Mouse (Mus musculus) gastrocnemius, postnatal 4 days (tissue): ENCODE results near the gene Myl12a. TPM values are rescaled to one million over a fixed set of nuclear protein-coding genes. Genes with fewer than 3 reads are reported as not detected.
A peak's percentile ranks its signal among the peaks of the same experiment; 100 is the strongest.

ENCODE experiments used
- DNase-seq, 2 experiments: peaks; one replicate each; pipeline ENCODE4 v3.0.0; 2021 to 2022; ENCODE audit warnings: low spot score in 2 of 2, mixed read lengths in 2 of 2
- total RNA-seq, 2 experiments: library from RNA; stranded (reverse); gene quantifications; 2 replicates each; pipeline ENCODE4 v1.2.3; 2021

Myl12a gene
- total RNA-seq, 2 experiments from 2014 or later = 712 to 757 TPM

DNA sequence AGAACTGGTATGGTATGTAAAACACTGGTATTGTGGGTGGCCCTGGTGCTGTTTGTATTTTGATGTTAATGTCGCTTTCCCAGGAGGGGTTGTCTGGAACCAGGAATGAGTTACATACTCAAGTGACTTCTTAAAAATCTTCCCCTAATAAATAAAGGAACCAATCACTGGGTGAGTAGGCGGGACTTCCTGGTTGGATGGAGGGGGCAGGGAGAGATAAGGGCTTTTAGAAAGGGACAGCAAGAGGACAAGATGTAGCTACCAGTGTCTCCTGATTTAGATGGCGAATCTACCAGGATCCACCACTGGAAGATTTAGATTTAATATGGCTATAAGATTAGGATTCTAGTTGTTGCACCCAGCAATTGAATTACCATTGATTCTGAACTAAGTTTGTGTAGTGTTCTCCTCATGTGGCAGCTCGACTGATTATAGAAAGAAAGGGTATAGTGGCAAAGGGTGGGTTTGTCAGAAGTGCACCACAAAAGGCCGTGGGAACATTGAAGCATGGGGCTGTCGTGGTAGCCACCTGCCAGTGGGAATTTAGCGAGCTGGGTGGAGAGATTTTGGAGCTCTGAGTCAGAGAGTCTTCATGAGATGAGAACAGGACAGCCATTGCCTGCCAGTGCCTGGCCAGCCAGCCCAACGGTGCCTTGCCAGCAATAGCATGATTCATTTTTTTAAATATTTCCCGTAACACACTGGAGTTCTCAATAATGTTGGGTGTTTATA, 9.4 kb upstream of the Myl12a start:
- no peak for DNase-seq

DNA sequence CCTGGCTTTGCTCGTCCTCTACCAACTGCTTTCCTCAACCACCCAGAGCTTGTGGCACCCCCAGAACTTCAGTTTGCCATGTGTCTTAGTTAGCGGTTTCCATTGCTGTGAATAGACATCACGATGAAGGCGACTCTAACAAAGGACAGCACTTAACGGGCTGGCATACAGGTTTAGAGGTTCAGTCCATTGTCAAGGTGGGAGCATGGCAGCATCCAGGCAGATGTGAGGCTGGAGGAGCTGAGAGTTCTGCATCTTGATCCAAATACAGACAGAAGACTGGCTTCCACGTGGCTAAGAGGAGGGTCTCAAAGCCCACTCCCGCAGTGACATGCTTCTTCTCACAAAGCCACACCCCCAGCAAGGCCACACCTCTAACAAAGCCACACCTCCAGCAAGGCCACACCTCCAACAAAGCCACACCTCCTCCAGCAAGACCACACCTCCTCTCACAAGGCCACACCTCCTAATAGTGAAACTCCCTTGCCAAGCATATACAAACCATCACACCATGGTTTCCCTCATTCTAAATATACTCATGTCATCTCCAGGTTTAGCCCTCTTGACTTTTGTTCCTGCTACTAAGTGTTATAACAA, 8.1 kb upstream of the Myl12a start:
- DNase-seq = no peak

DNA sequence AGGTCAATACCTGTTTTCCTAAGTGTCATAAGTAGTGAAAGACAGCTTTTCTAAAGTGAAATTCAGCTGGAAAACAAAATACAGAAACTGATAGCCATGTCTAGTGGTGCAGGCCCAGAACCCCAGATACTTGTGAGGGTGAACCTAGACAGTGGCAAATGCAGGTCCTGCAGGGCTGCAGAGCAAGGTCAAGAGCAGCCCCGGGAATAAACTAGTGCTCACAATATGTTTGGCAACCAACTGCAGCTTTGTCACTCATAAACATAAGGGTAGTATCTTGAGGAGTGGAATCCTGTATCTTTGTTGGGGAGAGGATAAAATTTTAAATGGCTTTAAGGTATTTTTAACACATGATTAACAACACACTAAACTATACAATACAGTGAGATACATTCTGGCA, 7.1 kb upstream of the Myl12a start:
- DNase-seq = no peak

DNA sequence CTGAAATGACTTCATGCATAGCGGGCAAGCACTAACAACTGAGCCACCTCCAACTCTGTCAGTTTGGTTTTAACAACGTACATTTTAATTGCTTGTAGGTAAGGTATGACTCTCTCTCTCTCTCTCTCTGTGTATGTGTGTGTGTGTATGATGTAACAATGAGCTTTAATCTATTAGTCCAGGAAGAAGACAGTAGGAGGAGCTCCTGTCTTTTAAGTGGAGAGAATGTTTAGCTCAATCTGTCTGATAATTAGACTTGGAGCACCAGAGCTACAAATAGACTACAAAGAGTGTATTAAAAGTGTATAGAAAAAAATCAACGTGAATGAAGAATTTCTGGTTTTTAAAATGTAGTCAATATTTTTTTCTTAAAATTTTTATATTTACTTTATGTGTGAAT, 6.0 kb upstream of the Myl12a start:
- DNase-seq = no peak

DNA sequence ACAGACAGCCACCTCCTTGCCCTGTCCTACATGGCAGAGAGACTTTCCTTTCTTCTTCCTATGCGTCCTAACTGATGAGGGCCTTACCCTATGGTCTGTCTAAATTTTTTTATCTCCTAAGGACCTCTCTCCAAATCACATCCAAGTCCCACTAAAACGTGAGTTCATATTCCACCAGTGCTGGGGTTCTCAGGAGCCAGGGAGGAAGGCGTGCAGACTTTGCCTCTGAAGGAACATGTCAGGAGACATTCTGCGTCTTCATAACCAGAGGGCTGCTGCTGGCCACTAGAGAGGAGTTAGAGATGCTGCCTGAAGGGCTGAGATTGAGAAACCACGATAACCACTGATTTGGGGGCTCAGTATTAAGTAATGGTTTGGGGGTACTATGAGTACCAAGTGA, 4.3 kb upstream of the Myl12a start:
- DNase-seq = no peak

DNA sequence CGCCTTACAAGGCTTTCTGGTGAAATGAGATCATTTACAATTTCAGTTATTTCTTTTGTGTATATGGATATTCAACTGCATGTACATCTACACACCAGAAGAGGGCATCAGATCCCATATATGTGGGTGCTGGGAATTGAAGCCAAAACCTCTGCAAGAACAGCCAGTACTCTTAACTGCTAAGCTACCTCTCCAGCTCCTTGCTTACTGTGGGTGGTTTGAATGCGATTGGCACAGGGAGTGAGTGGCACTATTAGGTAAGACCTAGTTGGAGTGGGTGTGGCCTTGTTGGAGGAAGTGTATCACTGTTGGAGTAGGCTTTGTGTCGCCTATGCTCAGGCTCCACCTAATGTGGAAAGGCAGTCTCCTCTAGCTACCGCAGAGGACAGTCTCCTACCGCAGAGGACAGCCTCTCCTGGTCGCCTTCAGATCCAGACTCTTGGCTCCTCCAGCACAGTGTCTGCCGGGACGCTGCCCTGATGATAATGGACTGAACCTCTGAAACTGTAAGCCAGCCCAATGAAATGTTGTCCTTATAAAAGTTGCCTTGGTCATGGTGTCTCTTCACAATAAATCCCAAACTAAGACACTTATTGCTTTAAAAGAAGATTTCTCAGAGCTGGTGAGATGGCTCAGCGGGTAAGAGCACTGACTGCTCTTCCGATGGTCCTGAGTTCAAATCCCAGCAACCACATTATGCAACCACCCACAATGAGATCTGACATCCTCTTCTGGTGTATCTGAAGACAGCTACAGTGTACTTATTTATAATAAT, 1.7 kb upstream of the Myl12a start:
- no peak for DNase-seq

DNA sequence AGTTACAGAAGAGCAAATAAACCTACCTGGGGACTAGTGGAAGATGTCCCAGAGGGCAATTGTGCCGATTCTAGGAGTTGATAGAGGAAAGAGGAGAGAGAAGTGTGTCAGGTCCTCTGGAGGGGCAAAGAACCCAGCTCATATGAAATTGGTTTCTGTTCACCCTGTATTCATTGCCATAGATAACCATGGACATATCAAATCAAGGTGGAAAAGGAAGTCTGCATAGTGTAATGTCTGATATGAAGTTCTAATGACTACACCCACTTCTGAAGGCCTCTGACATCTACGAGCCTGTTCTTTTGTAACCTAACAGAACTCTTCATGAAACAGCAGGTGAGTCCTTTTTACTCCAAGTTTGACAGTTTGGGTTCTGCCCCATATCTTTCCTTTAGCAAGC, 1.0 kb upstream of the Myl12a start:
- no peak for DNase-seq

DNA sequence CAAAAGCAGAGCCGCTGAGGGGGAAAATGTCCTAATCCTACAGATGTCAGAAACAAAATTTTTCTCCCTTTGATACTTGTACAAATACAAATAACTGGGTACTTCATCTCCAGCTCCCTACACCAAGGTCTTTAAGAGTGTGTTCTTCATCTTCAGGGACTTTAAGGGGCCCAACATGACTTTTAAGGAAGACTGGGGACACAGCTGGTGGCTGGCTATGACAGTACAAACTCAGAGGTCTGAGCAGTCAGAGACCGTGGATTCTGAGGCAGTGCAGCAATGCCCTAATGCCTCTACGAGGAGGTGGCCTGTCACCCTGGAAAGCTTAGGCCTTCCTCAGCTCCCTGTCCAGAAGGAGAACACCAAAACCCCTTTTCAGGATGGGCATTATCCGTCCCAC, 434 bp upstream of the Myl12a start:
- DNase-seq = no peak

DNA sequence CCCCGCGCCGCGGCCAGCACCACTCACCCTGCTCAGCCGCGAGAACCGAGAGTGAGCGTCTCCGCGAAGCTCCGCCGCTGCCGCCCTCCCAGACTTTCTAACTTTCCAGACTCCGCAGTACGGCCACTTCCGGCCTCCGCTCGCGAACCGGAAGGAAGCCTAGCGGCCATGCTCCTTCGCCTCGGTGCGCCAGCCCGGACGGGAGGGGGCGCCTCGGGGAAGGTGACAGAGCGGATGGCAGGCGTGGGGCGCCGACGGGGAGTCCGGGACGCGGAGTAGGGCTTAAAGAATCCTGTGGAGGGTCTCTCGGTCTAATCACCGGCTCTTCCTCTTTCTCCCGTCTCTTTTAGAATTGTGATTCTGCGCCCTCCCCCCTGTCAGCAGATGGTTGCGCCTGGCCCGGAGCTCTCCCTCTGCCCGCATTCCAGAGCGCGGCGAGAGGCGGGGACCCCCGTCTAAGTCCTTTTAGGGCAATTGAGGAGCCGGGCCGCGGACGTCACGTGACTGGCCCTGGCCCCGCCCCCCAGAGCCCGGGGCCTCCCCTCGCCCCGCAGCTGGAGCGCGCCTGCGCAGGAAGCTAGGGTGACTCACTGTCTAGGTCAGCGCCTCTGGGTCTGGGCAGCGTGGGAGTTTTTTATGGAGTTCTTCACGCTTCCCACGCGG, 466 bp downstream of the Myl12a start, which contains the start of gene Myom1:
Gene Myom1 (plus strand): TSS at position 553 of the 663 bp plus-strand sequence.
- peak; percentile 100 for DNase-seq

DNA sequence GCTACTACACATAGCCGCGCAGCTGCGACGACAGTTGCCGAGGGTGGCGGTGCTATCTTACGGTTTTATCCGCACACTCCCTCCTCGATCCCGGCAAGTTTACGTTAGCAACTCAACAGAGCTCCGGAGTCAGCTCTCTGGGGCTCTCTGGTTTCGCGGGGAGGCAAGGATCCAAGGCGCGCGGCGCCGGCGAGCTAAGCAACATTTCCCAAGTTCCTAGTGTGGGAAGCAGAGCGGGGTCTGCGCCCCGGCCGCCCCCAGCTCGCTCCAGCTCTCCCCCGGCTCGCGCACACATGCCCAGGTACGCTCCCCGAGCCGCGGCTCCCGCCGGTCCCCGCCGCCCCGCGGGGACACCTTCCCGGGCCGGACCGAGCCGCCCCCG, 988 bp downstream of the Myl12a start:
- peak; percentile 53 to 74 for DNase-seq

DNA sequence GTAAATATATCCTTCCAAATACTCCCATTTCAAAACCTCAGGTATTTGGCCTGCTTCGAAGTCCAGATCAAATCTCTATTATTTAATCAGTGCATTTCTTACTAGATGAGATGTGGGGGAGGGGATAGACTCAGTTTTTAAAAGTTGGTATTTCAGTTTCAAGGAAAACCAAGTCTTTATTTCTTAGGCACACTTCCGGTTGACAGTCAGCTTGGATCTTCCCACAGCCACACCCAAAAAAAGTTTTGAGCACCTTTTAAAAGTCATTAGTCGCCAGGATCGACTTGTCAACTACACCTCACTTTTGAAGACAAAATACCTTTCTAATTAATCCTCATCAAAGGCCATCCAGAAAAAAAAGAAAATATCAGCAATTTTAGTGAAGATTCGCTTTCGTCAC, 1.6 kb downstream of the Myl12a start:
- DNase-seq = no peak

DNA sequence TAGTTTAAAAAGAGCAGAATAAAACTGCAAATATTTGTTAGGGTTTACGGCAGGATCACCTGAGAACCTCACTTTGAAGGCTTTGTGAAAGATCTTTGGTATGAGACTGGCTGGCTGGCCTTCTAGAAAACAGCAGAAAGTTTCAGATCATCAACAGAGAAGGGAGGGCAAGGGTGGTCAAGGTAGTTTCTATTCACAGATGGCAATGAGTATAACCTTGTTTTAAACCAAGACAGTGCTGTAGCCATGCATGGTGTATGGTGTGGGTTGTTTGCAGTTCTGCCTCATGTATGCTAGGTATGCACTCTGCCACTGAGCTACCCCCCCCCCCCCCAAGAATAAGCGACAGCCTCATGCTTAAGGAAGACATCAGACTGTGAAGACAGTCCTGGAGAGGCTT, 2.4 kb downstream of the Myl12a start:
- no peak for DNase-seq

DNA sequence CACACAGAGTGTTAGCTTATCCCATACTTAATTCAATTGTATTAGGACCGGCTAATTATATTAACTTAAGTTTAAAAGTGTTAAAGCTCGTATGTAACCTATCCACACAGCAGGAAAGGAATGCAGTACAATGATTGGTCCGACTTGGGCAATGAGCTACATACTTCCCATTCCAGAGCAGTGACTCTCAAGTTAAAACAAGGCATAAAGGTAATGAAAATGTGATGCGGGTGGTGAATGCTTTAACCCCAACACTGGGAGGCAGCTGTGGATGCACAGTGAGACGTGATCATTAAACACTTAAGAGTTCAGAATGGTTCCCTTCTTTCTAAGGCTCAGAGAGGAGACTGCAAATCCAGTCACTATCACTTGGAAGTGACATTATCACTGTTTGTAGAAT, 3.5 kb downstream of the Myl12a start:
- no peak for DNase-seq

DNA sequence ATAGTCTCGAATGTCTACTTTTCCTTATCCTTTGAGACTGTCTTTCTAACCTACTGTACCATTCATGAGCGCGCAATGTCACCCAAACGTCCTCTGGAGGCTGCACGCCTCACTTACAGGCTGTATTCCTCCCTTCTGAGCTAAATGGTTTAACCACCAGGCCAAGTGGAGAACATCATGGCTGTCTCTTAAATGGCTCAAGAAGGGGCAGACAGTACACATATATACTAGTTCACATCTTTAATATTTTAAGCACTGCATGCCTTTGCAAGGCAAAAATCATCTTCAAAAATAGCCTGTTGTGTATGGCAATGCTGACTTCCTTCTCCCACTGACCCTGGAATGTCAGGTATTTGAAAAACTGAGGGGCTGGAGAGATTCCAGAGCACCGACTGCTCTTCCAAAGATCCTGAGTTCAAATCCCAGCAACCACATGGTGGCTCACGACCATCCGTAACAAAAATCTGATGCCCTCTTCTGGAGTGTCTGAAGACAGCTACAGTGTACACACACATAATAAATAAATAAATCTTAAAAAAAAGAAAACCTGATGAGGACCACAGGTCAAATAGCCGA, 4.2 kb downstream of the Myl12a start:
- no peak for DNase-seq

DNA sequence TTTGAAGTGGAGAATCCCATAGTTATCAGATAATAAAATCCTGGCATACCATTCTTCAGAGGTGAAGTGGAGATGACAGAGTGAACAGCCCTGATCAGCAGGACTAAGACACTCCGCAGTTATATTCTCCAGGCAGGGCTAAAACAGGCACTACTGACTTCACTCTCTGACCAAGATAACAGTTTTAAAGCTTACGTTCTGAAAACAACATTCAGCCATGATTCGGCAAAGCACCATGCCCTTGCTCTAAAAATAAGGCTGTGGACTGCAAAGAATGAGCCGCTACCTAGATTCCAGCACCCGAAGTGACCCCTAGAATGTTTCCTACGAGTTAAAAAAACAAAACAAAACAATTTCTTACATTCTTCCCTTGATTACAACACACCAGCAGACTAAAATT, 4.8 kb downstream of the Myl12a start:
- DNase-seq = no peak

DNA sequence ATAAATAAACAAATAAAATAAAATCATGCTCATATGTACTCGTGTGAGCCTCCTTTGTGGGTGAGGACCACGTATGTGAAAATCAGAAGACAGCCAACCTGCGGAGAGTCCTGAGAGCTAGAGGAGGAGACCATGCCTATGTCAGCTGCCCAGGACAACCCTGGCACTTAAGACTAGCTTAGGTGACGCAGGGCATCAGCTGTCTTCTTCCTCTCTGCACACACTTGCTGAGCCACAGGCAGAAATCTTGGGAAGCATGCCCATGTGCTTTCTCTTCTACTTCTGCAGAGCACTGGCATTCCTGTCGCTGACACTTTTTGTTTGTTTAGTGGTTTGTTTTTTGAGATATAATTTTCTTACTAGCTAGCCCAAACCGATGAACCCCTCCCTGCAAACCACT, 7.1 kb downstream of the Myl12a start:
- DNase-seq = no peak

DNA sequence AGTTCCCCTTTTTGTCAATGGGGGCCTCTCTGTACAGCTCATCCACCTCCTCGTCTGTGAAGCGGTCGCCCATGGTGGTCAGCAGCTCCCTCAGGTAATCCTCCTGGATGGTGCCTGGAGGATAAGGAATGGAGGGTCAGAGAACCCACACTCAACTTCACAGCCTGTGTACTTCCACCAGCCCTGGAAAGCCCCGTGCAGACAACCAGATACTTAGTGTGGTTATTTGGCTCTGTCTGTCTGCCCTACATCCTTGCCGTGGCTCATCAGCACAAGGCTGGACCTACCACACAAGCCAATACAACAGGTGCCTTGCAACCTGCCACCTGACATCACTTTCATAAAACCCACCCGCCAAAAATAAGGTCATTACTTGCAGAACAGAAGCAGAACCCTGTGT, 8.0 kb downstream of the Myl12a start:
- no peak for DNase-seq

DNA sequence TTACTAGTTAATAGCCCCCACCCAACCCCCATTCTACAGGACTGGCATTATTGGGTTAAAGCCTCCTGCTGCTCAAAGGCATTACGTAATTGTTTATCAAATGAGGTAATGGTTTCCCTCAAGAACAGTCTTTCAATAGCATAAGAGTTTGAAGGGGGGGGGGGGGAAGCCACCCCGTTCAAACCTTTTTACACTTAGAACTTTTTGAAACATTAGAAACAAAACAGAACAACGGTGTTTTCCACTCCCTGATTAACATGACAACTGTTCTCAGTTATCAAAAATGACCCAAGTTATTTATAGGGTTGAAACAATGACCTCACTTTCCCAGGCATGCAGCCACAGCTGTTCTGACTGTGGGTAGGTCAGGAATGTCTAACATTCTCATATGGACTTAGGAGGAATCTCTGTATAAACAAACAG, 9.3 kb downstream of the Myl12a start:
- no peak for DNase-seq

DNA sequence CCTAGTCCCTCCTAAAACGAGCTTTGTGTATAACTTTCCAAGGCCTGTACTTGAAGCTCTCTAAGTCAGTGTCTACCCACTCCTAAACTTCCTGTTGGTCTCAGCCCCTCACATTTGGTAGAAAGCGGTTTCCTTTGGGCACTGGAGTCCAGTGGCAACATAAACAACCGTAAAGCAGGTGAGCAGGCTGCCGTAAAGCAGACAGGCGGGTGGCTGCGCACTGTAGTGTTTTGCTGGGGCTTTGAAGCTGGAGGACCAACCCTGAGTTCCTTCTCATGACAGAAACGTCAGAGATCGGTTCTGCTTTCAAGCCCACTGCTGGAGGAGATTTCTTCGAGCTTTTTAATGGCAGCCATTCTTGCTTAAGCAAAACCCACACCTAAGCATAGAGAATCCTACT, 10.0 kb downstream of the Myl12a start:
- DNase-seq = no peak

DNA sequence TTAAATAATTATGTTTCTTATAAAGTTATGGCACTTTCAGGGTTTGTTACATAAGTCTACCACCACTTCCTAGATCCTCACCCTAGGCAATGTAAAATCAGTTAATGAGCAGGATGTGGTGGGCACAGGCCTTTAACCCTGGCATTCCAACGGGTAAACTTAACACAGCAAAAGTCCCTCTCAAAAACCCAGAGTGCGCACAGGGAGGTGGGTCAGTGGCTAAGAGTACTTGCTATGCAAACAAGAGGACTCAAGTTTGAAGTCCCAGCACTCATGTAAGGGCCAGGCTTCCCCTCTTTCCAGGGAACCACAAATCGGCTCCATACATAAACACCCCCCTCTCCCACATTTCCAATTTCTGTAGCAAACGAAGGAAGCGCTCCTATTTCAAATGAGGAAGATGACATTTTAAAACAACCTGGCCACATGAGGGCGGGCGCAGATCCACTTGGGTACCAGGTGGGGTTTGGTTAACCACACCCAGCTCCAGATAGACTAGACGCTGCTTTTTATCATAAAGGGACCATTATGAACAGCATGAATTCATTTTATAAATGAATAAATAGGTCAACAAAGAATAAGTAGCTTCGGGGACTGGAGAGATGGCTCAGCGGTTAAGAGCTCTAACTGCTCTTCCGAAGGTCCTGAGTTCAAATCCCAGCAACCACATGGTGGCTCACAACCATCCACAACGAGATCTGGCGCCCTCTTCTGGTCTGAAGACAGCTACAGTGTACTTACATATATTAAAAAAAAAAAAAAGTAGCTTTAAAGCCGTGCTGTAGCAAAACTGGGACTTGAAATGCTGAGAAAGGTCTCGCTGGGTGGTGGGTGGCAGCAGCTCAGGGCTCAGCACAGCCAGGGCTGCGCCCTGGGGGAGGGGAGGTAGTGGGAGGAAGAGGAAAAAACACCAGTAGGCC, 10.7 kb downstream of the Myl12a start:
- DNase-seq = no peak
